Mouse (Mus musculus): Measurements from ENCODE around the gene Smok2b. TPM values are rescaled to one million over a fixed set of nuclear protein-coding genes. Genes with fewer than 3 reads are reported as not detected.
"Not testable (repeated sequence)": the region's sequence is repeated elsewhere in the genome, so short reads cannot be mapped to it uniquely, and the experiment has no call there.

Smok2b gene
- total RNA-seq, 2 experiments from 2014 or later, result not detected

GRCm38 (mm10) chr17:13239461-13239860, 9.4 kb downstream of the Smok2b start:
- intact Hi-C loops (cut with DNase I); DNase-seq: not testable (repeated sequence)

- intact Hi-C loops (cut with DNase I); DNase-seq: not testable (repeated sequence)
These were observed 11.0 kb downstream of the Smok2b start for GRCm38 (mm10) chr17:13240807-13241727.

DNA sequence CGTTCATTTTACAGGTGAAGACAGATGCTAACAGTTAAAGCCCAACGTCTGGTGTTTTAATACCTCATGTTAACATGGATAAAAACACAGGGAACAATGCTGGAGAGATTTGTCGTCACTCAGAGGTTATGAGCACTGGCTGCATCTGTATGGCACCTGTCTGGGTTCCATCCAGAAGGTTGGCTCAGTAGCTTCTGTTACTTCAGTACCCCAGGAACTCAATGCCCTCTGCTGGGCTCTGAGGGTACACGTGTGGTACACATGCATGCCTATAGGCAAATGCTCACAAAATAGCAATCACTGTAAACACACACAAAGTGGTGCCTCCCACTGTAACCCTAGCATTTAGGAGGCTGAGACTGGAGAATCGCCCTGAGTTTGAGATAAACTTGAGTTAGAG, 24.7 kb downstream of the Smok2b start:
- DNase-seq, result not testable (repeated sequence)

More for the DNA sequence above, 24.7 kb downstream of the Smok2b start:
- intact Hi-C loops (cut with DNase I), result not testable (repeated sequence)

Other genes with a start within 250 kb of the Smok2b start
- gene Wtap, start 236.1 kb upstream of the Smok2b start, total RNA-seq (2021), result 10 to 100 TPM; 38.8 to 41.1 TPM
- 100 to 1,000 TPM; 905 to 941 TPM for gene Sod2, start 223.4 kb upstream of the Smok2b start, total RNA-seq (2021)
- under 1 TPM; 0.31 to 0.44 TPM for gene Gpr31b, start 178.0 kb upstream of the Smok2b start, total RNA-seq (2021)
- gene Tcp10b, start 169.2 kb upstream of the Smok2b start, total RNA-seq (2021), result not detected
- not detected for gene Unc93a, start 98.4 kb upstream of the Smok2b start, total RNA-seq (2021)
- gene Smok2a, start 9.1 kb upstream of the Smok2b start, total RNA-seq (2021), result not detected
- not detected for gene Tcp10c, start 124.3 kb downstream of the Smok2b start, total RNA-seq (2021)